Mouse (Mus musculus) MEL (cell line): ENCODE measurements around the gene Fnip2.

Source experiments
- CHD2 ChIP-seq: IDR thresholded peaks from 2 replicates; pipeline ENCODE4 v1.6.1; 2011; ENCODE audit warnings: low read length, improper control_type of control experiment
- CTCF ChIP-seq, 3 experiments: IDR thresholded peaks in 2 of 3; conservative IDR thresholded peaks in 1 of 3; 2 replicates each; pipeline ENCODE4 v1.5.1; 2011 to 2012; ENCODE audit warnings: low read length in 3 of 3, low read depth in 2 of 3, mild to moderate bottlenecking in 2 of 3, improper control_type of control experiment in 1 of 3, inconsistent platforms in 1 of 3, mixed read lengths in 1 of 3, moderate library complexity in 1 of 3; ENCODE audit not compliant: control insufficient read depth in 1 of 3, insufficient read depth in 1 of 3, poor library complexity in 1 of 3, severe bottlenecking in 1 of 3
- GATA1 ChIP-seq: IDR thresholded peaks from 2 replicates; pipeline ENCODE4 v1.6.1; 2011; ENCODE audit warnings: low read depth, low read length, improper control_type of control experiment

GRCm38 (mm10) chr3:79410629-79410995 lies 157.0 kb downstream of the Fnip2 start:
- TF ChIP-seq CTCF (IDR thresholded peaks at IDR 0.05 in 2 of 3, conservative IDR thresholded peaks at IDR 0.05 in 1 of 3; ENCODE audit: control insufficient read depth in 1 of 3, insufficient read depth in 1 of 3, low read depth in 2 of 3, low read length in 3 of 3, poor library complexity in 1 of 3, severe bottlenecking in 1 of 3) (no peak), GATA1 (no peak), CHD2 (no peak)
